Mouse (Mus musculus) adrenal gland, postnatal 25 days (tissue): ENCODE data around the gene Phf21b. TPM values are rescaled to one million over a fixed set of nuclear protein-coding genes. Genes with fewer than 3 reads are reported as not detected.

Experiments
- DNase-seq: peaks from one replicate; pipeline ENCODE4 v3.0.0; 2021; ENCODE audit warnings: mixed read lengths
- total RNA-seq: library from RNA; stranded (reverse); gene quantifications from 2 replicates; pipeline ENCODE4 v1.2.3, GENCODE M21; 2021

The Phf21b gene
- total RNA-seq, 1 experiment from 2014 or later, result 3.2 TPM

GRCm38 (mm10) chr15:84846216-84846615, 9.6 kb downstream of the Phf21b start:
- DNase-seq, result no peak

- DNase-seq, result no peak
Measured at GRCm38 (mm10) chr15:84844831-84845230, 11.0 kb downstream of the Phf21b start.

GRCm38 (mm10) chr15:84843034-84843433, 12.8 kb downstream of the Phf21b start:
- no peak for DNase-seq

GRCm38 (mm10) chr15:84841925-84842821, 13.7 kb downstream of the Phf21b start:
- no peak for DNase-seq

- no peak for DNase-seq
Measured at GRCm38 (mm10) chr15:84840560-84840959, 15.3 kb downstream of the Phf21b start.

- DNase-seq, result no peak
Measured at GRCm38 (mm10) chr15:84839521-84839920, 16.3 kb downstream of the Phf21b start.

- no peak for DNase-seq
Measured at GRCm38 (mm10) chr15:84837896-84838295, 18.0 kb downstream of the Phf21b start.

GRCm38 (mm10) chr15:84829416-84829815, 26.4 kb downstream of the Phf21b start:
- DNase-seq, result peak; percentile 86

GRCm38 (mm10) chr15:84828603-84829002, 27.2 kb downstream of the Phf21b start:
- DNase-seq, result no peak

GRCm38 (mm10) chr15:84823086-84823485, 32.8 kb downstream of the Phf21b start:
- DNase-seq, result no peak

- no peak for DNase-seq
Measured at GRCm38 (mm10) chr15:84820811-84821210, 35.0 kb downstream of the Phf21b start.

- no peak for DNase-seq
Measured at GRCm38 (mm10) chr15:84818284-84818683, 37.6 kb downstream of the Phf21b start.

- no peak for DNase-seq
Measured at GRCm38 (mm10) chr15:84817589-84817988, 38.3 kb downstream of the Phf21b start.

GRCm38 (mm10) chr15:84815171-84815570, 40.7 kb downstream of the Phf21b start:
- no peak for DNase-seq

GRCm38 (mm10) chr15:84812831-84813357, 43.0 kb downstream of the Phf21b start:
- no peak for DNase-seq

GRCm38 (mm10) chr15:84811126-84811525, 44.7 kb downstream of the Phf21b start:
- DNase-seq, result peak; percentile 12

GRCm38 (mm10) chr15:84809275-84809952, 46.4 kb downstream of the Phf21b start:
- no peak for DNase-seq

GRCm38 (mm10) chr15:84803685-84804084, 52.2 kb downstream of the Phf21b start:
- peak; percentile 79 for DNase-seq

GRCm38 (mm10) chr15:84800132-84800531, 55.7 kb downstream of the Phf21b start:
- peak; percentile 21 for DNase-seq

- no peak for DNase-seq
Measured at GRCm38 (mm10) chr15:84793649-84794048, 62.2 kb downstream of the Phf21b start.

- no peak for DNase-seq
Measured at GRCm38 (mm10) chr15:84787161-84787560, 68.7 kb downstream of the Phf21b start.

- DNase-seq, result no peak
Measured at GRCm38 (mm10) chr15:84784812-84785211, 71.0 kb downstream of the Phf21b start.

GRCm38 (mm10) chr15:84778587-84778986, 77.3 kb downstream of the Phf21b start:
- DNase-seq, result no peak
